Mouse (Mus musculus): Measurements from ENCODE around the gene Plac9a. TPM values are rescaled to one million over a fixed set of nuclear protein-coding genes. Genes with fewer than 3 reads are reported as not detected.
A peak's percentile ranks its signal among the peaks of the same experiment; 100 is the strongest.

Plac9a gene
- polyA plus RNA-seq, 1 experiment from 2014 or later: 2.8 TPM

DNA sequence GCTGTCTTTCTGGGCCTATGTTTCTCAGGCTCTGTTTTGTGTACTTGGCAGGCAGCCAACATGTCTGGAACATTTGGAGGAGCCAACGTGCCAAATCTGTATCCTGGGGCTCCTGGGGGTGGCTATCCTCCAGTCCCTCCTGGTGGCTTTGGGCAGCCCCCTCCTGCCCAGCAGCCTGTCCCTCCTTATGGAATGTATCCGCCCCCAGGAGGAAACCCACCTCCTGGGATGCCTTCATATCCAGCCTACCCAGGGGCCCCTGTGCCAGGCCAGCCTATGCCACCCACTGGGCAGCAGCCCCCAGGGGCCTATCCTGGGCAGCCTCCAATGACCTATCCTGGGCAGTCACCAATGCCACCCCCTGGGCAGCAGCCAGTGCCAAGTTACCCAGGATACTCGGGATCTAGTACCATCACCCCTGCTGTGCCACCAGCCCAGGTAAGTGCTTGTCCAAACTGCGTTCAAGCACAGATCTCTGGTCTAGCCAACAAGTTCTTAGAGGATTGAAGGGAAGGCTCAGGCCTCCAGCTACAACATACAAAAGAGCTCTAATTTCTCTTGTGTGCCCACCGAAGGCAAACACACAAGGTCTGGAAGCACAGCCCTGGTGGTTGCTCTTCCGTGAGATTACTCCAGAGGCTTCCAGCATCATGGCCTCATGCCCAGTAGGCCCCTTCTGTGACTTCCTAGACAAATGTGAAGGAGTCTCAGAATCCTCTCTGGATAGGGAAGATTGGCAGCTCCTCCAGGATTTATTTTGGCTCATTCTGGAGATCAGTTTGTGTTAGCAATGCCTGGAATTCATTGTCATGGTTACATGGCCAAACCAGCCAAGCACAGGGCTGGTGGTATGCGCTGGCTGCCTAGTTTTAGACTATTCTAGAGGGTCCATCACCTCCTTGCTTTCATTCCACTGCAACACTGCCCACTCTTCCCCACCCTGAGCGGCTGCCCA lies 30.2 kb downstream of the Plac9a start:
- no peak for ATAC-seq (ENCODE audit: low FRiP score, low TSS enrichment)
- no peak overlapping the region for H3K4me3 ChIP-seq (ENCODE audit: low read depth, low read length)
- TF ChIP-seq CTCF (IDR thresholded peaks at IDR 0.05; ENCODE audit: low read depth) (no peak), EP300 (optimal IDR thresholded peaks at IDR 0.05) (no peak)
- H3K4me2 ChIP-seq (replicated peaks; ENCODE audit: low read depth): no peak overlapping the region
- peaks cover 4% of the 10 kb centered on the region; the same call in 1 of the 2 replicates for H3K36me3 ChIP-seq (ENCODE audit: control insufficient read depth, insufficient read depth, low read length)
- no peaks in the 10 kb centered on the region for H3K9me3 ChIP-seq (ENCODE audit: control insufficient read depth, low read length)
- no peak for DNase-seq (ENCODE audit: low spot score)
- peaks cover 3% of the 10 kb centered on the region for H3K4me1 ChIP-seq (replicated peaks; ENCODE audit: control insufficient read depth, insufficient read depth)
- no peak overlapping the region for H3K9ac ChIP-seq (ENCODE audit: low read length)
- H3K27ac ChIP-seq (replicated peaks): 0 out of 2 replicates have a peak overlapping the region, but pooled peaks have one; percentile 49
- no peaks in the 10 kb centered on the region for H3K27me3 ChIP-seq (ENCODE audit: control insufficient read depth, insufficient read depth, low read length)
- WGBS: 61% methylated on average over 8 of the region's 8 CpGs

DNA sequence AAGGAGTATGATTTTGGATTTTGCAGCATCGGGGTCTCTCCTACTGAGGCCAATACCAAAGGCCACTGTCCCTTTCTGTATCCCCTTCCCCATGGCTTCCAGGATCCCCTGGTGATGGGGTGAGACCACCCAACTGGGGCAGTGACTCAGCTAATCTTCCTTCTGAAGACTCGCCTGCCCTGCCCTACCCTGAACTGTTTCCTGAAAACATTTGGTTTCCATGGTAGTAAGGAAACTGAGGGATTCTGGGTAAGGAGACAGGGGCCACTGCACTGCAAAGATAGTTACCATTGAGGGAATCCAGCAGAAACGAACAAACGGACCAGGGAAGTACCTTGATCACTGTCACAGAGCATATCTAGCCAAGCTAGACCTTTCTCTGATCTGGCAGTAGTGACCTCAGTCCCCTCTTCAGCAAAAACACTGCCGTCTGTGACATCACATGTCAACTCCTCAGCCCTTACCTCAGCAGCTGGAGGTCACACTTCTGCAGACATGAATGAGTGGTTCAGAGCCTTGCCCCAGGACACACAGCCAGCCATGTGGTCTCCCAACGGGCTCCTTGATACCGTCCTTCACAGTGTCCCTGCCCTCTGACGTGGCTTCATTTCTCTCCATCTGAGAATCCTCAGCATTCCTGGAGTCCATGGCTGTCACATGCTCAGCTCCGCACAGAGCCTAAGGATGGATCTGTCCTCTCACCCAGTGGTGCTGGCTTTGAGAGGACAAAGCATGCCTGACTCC lies 33.6 kb downstream of the Plac9a start:
- Histone ChIP-seq H3K27ac (replicated peaks) (no peak overlapping the region), H3K4me1 (replicated peaks; ENCODE audit: control insufficient read depth, insufficient read depth) (peaks cover 3% of the 10 kb centered on the region), H3K4me3 (ENCODE audit: low read depth, low read length) (no peak overlapping the region), H3K27me3 (ENCODE audit: control insufficient read depth, insufficient read depth, low read length) (no peaks in the 10 kb centered on the region), H3K4me2 (replicated peaks; ENCODE audit: low read depth) (no peak overlapping the region), H3K36me3 (ENCODE audit: control insufficient read depth, insufficient read depth, low read length) (peaks cover 3% of the 10 kb centered on the region; the same call in 1 of the 2 replicates), H3K9ac (ENCODE audit: low read length) (no peak overlapping the region), H3K9me3 (ENCODE audit: control insufficient read depth, low read length) (no peaks in the 10 kb centered on the region)
- no peak for ATAC-seq (ENCODE audit: low FRiP score, low TSS enrichment)
- DNase-seq (ENCODE audit: low spot score): no peak
- 71% methylated on average over 9 of the region's 9 CpGs for WGBS
- no peak for TF ChIP-seq CTCF (IDR thresholded peaks at IDR 0.05; ENCODE audit: low read depth)
- TF ChIP-seq EP300 (optimal IDR thresholded peaks at IDR 0.05): no peak

DNA sequence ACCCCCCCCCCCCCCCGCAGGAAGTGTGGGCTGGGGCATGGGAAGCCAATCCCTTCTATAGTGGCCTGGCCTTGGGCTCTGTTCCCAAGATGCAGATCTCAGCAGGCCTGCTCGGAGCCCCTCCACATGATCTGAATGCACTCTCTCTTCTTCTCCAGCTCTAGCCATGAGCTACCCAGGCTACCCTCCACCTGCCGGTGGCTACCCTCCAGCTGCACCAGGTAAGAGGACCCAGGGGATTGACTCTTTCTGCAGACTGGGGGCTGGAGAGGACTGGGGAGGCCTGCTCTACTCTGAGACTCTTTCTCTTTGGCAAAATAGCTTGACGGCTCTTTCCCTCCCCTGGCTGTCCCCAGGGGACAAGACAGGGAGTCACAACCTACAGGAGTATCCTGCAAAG lies 34.2 kb downstream of the Plac9a start:
- Histone ChIP-seq H3K36me3 (ENCODE audit: control insufficient read depth, insufficient read depth, low read length) (no peaks in the 10 kb centered on the region), H3K9ac (ENCODE audit: low read length) (no peak overlapping the region), H3K4me3 (ENCODE audit: low read depth, low read length) (no peak overlapping the region), H3K4me1 (replicated peaks; ENCODE audit: control insufficient read depth, insufficient read depth) (peaks cover 3% of the 10 kb centered on the region), H3K9me3 (ENCODE audit: control insufficient read depth, low read length) (no peaks in the 10 kb centered on the region), H3K27me3 (ENCODE audit: control insufficient read depth, insufficient read depth, low read length) (no peaks in the 10 kb centered on the region), H3K27ac (replicated peaks) (no peak overlapping the region), H3K4me2 (replicated peaks; ENCODE audit: low read depth) (no peak overlapping the region)
- ATAC-seq (ENCODE audit: low FRiP score, low TSS enrichment): no peak
- 74% methylated on average over 3 of the region's 4 CpGs for WGBS
- no peak for TF ChIP-seq CTCF (IDR thresholded peaks at IDR 0.05; ENCODE audit: low read depth)
- no peak for TF ChIP-seq EP300 (optimal IDR thresholded peaks at IDR 0.05)
- DNase-seq (ENCODE audit: low spot score): no peak

DNA sequence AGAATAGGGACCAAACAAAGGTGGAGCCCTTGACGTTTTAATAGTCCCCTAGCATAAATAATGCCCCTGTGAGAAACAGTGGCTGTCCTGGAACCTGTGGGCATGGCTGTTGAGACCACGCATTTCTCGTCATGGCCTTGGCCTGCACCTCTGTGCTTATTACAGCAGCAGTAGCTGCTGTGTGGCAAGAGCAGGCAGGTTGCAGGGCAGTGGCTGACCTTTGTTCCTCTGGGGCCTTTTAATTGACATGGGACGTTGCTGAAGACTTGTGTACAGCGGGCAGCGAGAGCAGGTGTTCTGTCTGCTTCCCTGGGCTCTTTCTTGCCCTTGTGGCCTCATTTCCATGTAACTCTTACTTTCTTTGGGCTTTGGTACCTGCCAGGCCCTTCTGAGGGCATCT lies 35.1 kb downstream of the Plac9a start:
- TF ChIP-seq EP300 (optimal IDR thresholded peaks at IDR 0.05): no peak
- no peak for TF ChIP-seq CTCF (IDR thresholded peaks at IDR 0.05; ENCODE audit: low read depth)
- H3K27me3 ChIP-seq (ENCODE audit: control insufficient read depth, insufficient read depth, low read length): no peaks in the 10 kb centered on the region
- peak; percentile 47 for DNase-seq (ENCODE audit: low spot score)
- H3K36me3 ChIP-seq (ENCODE audit: control insufficient read depth, insufficient read depth, low read length): no peaks in the 10 kb centered on the region
- no peak overlapping the region for H3K4me3 ChIP-seq (ENCODE audit: low read depth, low read length)
- H3K4me2 ChIP-seq (replicated peaks; ENCODE audit: low read depth): no peak overlapping the region
- 62% methylated on average over 6 of the region's 6 CpGs for WGBS
- no peaks in the 10 kb centered on the region for H3K9me3 ChIP-seq (ENCODE audit: control insufficient read depth, low read length)
- peaks cover 3% of the 10 kb centered on the region for H3K4me1 ChIP-seq (replicated peaks; ENCODE audit: control insufficient read depth, insufficient read depth)
- ATAC-seq (ENCODE audit: low FRiP score, low TSS enrichment): no peak
- no peak overlapping the region for H3K9ac ChIP-seq (ENCODE audit: low read length)
- peak overlapping the region; percentile 25; the same call in 1 of the 2 replicates for H3K27ac ChIP-seq (replicated peaks)

DNA sequence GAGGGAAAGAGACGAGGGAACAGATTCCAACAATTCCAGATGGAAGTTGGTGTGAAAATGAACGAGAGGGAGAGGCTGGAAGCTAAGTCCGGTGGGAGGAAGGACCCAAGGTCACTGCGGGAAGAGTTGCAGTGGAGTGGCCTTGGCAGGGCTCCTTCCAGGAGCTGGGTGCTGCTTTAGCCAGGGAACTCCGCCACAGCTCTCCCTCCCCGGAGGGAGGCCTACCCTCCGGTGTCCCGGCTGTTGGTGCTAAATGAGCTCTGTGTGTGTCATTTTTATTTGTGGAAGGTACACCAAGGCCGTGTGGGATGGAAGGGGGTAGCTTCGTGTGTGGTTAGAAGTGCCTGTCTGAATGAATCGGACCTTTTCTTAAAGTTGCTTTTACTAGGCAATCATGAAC lies 36.1 kb downstream of the Plac9a start:
- no peaks in the 10 kb centered on the region for H3K9me3 ChIP-seq (ENCODE audit: control insufficient read depth, low read length)
- TF ChIP-seq EP300 (optimal IDR thresholded peaks at IDR 0.05) (no peak), CTCF (IDR thresholded peaks at IDR 0.05; ENCODE audit: low read depth) (no peak)
- no peaks in the 10 kb centered on the region for H3K27me3 ChIP-seq (ENCODE audit: control insufficient read depth, insufficient read depth, low read length)
- H3K9ac ChIP-seq (ENCODE audit: low read length): no peak overlapping the region
- peaks cover 3% of the 10 kb centered on the region; the same call in 1 of the 2 replicates for H3K4me1 ChIP-seq (replicated peaks; ENCODE audit: control insufficient read depth, insufficient read depth)
- no peak overlapping the region for H3K4me3 ChIP-seq (ENCODE audit: low read depth, low read length)
- ATAC-seq (ENCODE audit: low FRiP score, low TSS enrichment) (no peak), DNase-seq (ENCODE audit: low spot score) (no peak)
- WGBS: 50% methylated on average over 11 of the region's 11 CpGs
- no peak overlapping the region for H3K4me2 ChIP-seq (replicated peaks; ENCODE audit: low read depth)
- H3K36me3 ChIP-seq (ENCODE audit: control insufficient read depth, insufficient read depth, low read length): no peaks in the 10 kb centered on the region
- H3K27ac ChIP-seq (replicated peaks): no peak overlapping the region
